Mouse (Mus musculus) hindbrain, embryonic 10.5 days (tissue): ENCODE data around the gene Arf5. TPM values are rescaled to one million over a fixed set of nuclear protein-coding genes. Genes with fewer than 3 reads are reported as not detected.

Experiments used
- DNase-seq: peaks from one replicate; pipeline ENCODE4 v3.0.0-alpha.2; 2017; ENCODE audit warnings: low spot score
- H3K27ac ChIP-seq: fragments of 300-500 bp; sonication (generic); 2 replicates; pipeline ENCODE4 v1.5.1; 2016; ENCODE audit warnings: mild to moderate bottlenecking, moderate library complexity
- H3K27me3 ChIP-seq: fragments of 300-500 bp; sonication (generic); 2 replicates; pipeline ENCODE4 v1.6.1; 2016; ENCODE audit warnings: mild to moderate bottlenecking; ENCODE audit not compliant: poor library complexity, insufficient read depth, severe bottlenecking
- H3K36me3 ChIP-seq: fragments of 300-500 bp; sonication (generic); 2 replicates; pipeline ENCODE4 v1.6.1; 2016; ENCODE audit warnings: mild to moderate bottlenecking, moderate library complexity
- H3K4me1 ChIP-seq: fragments of 300-500 bp; sonication (generic); replicated peaks from 2 replicates; pipeline ENCODE4 v1.6.1; 2016; ENCODE audit warnings: mild to moderate bottlenecking
- H3K4me3 ChIP-seq: fragments of 300-500 bp; sonication (generic); 2 replicates; pipeline ENCODE4 v1.5.1; 2016; ENCODE audit warnings: mild to moderate bottlenecking, moderate library complexity
- H3K9me3 ChIP-seq: fragments of 300-500 bp; sonication (generic); 2 replicates; pipeline ENCODE4 v1.6.1; 2016; ENCODE audit warnings: mild to moderate bottlenecking, moderate library complexity
- WGBS: fragments of 180-500 bp; shearing (Covaris S2); methylation state at CpG from one replicate; pipeline ENCODE4 v1.1.7; 2016; 5-methylcytosine and 5-hydroxymethylcytosine counted together
- polyA plus RNA-seq: library from polyadenylated mRNA; unstranded; fragments of >200 nt; fragmentation: Nextera tagmentation; extraction: Ambion mirVana; gene quantifications from 2 replicates; pipeline ENCODE4 v1.2.1, GENCODE M21; 2016

The Arf5 gene
- polyA plus RNA-seq, 1 experiment from 2014 or later: 343 TPM

- H3K9me3 ChIP-seq: no peaks in the 10 kb centered on the region
- H3K27ac ChIP-seq: no peak overlapping the region
- H3K36me3 ChIP-seq: no peaks in the 10 kb centered on the region
- no peak for DNase-seq
- H3K4me1 ChIP-seq: peaks cover 8% of the 10 kb centered on the region; the same call in 1 of the 2 replicates
- no peak overlapping the region for H3K4me3 ChIP-seq
- H3K27me3 ChIP-seq: peaks cover 39% of the 10 kb centered on the region
- 83% methylated on average over 7 of the region's 7 CpGs for WGBS
Measured at GRCm38 (mm10) chr6:28447937-28448336, 24.6 kb downstream of the Arf5 start.

GRCm38 (mm10) chr6:28449253-28449652 is 25.9 kb downstream of the Arf5 start, which contains the start of gene Pax4:
Gene Pax4, minus strand, starts transcription at chr6:28449353.
- 95% methylated on average over 2 of the region's 2 CpGs for WGBS

GRCm38 (mm10) chr6:28450481-28450880 is 27.1 kb downstream of the Arf5 start:
- no peaks in the 10 kb centered on the region for H3K9me3 ChIP-seq
- no peak overlapping the region for H3K4me3 ChIP-seq
- no peak overlapping the region for H3K27ac ChIP-seq
- peaks cover 8% of the 10 kb centered on the region; the same call in 1 of the 2 replicates for H3K4me1 ChIP-seq
- no peak for DNase-seq
- peaks cover 43% of the 10 kb centered on the region for H3K27me3 ChIP-seq
- 13% methylated on average over 5 of the region's 5 CpGs for WGBS
- no peaks in the 10 kb centered on the region for H3K36me3 ChIP-seq

More at GRCm38 (mm10) chr6:28449253-28449652, 25.9 kb downstream of the Arf5 start, which contains the start of gene Pax4:
- DNase-seq: no peak
- Histone ChIP-seq H3K36me3 (no peaks in the 10 kb centered on the region), H3K4me1 (peaks cover 8% of the 10 kb centered on the region; the same call in 1 of the 2 replicates), H3K27me3 (peaks cover 43% of the 10 kb centered on the region), H3K4me3 (no peak within 1 kb of the TSS), H3K9me3 (no peaks in the 10 kb centered on the region), H3K27ac (no peak within 1 kb of the TSS)

GRCm38 (mm10) chr6:28450977-28451376 is 27.6 kb downstream of the Arf5 start:
- H3K27me3 ChIP-seq: peaks cover 43% of the 10 kb centered on the region
- H3K36me3 ChIP-seq: no peaks in the 10 kb centered on the region
- H3K9me3 ChIP-seq: no peaks in the 10 kb centered on the region
- no peak for DNase-seq
- H3K27ac ChIP-seq: no peak overlapping the region
- peaks cover 8% of the 10 kb centered on the region; the same call in 1 of the 2 replicates for H3K4me1 ChIP-seq
- no peak overlapping the region for H3K4me3 ChIP-seq
- WGBS: 2% methylated on average over 12 of the region's 12 CpGs

- Histone ChIP-seq H3K9me3 (no peaks in the 10 kb centered on the region), H3K27me3 (no peaks in the 10 kb centered on the region; the same call in 1 of the 2 replicates), H3K36me3 (no peaks in the 10 kb centered on the region), H3K4me1 (0 out of 2 replicates have a peak, but pooled peaks cover under 1% of the 10 kb centered on the region), H3K4me3 (no peak overlapping the region), H3K27ac (no peak overlapping the region)
- no peak for DNase-seq
Measured at GRCm38 (mm10) chr6:28459221-28459668, 35.9 kb downstream of the Arf5 start.

GRCm38 (mm10) chr6:28460534-28460933 is 37.2 kb downstream of the Arf5 start:
- Histone ChIP-seq H3K27me3 (no peaks in the 10 kb centered on the region), H3K4me3 (no peak overlapping the region), H3K4me1 (peaks cover 9% of the 10 kb centered on the region; the same call in 1 of the 2 replicates), H3K9me3 (no peaks in the 10 kb centered on the region), H3K36me3 (no peaks in the 10 kb centered on the region), H3K27ac (no peak overlapping the region)
- DNase-seq: peak; percentile 56
- WGBS: 13% methylated on average over 5 of the region's 5 CpGs

GRCm38 (mm10) chr6:28464630-28465029 is 41.3 kb downstream of the Arf5 start:
- Histone ChIP-seq H3K4me3 (no peak overlapping the region), H3K36me3 (no peaks in the 10 kb centered on the region), H3K27ac (peak overlapping the region; percentile 0; the same call in 1 of the 2 replicates), H3K4me1 (peaks cover 9% of the 10 kb centered on the region; the same call in 1 of the 2 replicates), H3K27me3 (no peaks in the 10 kb centered on the region), H3K9me3 (no peaks in the 10 kb centered on the region)
- peak; percentile 22 for DNase-seq
- WGBS: 57% methylated on average over 6 of the region's 6 CpGs

GRCm38 (mm10) chr6:28470017-28470602 is 46.8 kb downstream of the Arf5 start:
- H3K4me1 ChIP-seq: no peaks in the 10 kb centered on the region
- H3K4me3 ChIP-seq: no peak overlapping the region
- no peak overlapping the region for H3K27ac ChIP-seq
- 63% methylated on average over 4 of the region's 4 CpGs for WGBS
- H3K27me3 ChIP-seq: no peaks in the 10 kb centered on the region
- H3K36me3 ChIP-seq: no peaks in the 10 kb centered on the region
- no peak for DNase-seq
- H3K9me3 ChIP-seq: no peaks in the 10 kb centered on the region

GRCm38 (mm10) chr6:28470621-28471020 is 47.3 kb downstream of the Arf5 start:
- Histone ChIP-seq H3K4me1 (no peaks in the 10 kb centered on the region), H3K27me3 (no peaks in the 10 kb centered on the region), H3K4me3 (no peak overlapping the region), H3K36me3 (no peaks in the 10 kb centered on the region), H3K27ac (no peak overlapping the region), H3K9me3 (no peaks in the 10 kb centered on the region)
- 82% methylated on average over 5 of the region's 5 CpGs for WGBS
- no peak for DNase-seq

- no peak for DNase-seq
- Histone ChIP-seq H3K27ac (no peak overlapping the region), H3K4me1 (no peaks in the 10 kb centered on the region), H3K36me3 (no peaks in the 10 kb centered on the region), H3K27me3 (no peaks in the 10 kb centered on the region), H3K9me3 (no peaks in the 10 kb centered on the region), H3K4me3 (no peak overlapping the region)
- 86% methylated on average over 9 of the region's 9 CpGs for WGBS
Measured at GRCm38 (mm10) chr6:28471284-28472035, 48.1 kb downstream of the Arf5 start.

- no peak overlapping the region for H3K27ac ChIP-seq
- H3K9me3 ChIP-seq: no peaks in the 10 kb centered on the region
- 89% methylated on average over 4 of the region's 4 CpGs for WGBS
- no peaks in the 10 kb centered on the region for H3K36me3 ChIP-seq
- H3K27me3 ChIP-seq: no peaks in the 10 kb centered on the region
- H3K4me3 ChIP-seq: no peak overlapping the region
- peaks cover 5% of the 10 kb centered on the region for H3K4me1 ChIP-seq
- DNase-seq: no peak
Measured at GRCm38 (mm10) chr6:28474211-28474610, 50.9 kb downstream of the Arf5 start.

- 87% methylated on average over 5 of the region's 5 CpGs for WGBS
- no peak for DNase-seq
- Histone ChIP-seq H3K4me1 (peaks cover 10% of the 10 kb centered on the region), H3K4me3 (no peak within 1 kb of the TSS), H3K27ac (no peak within 1 kb of the TSS), H3K27me3 (no peaks in the 10 kb centered on the region), H3K9me3 (no peaks in the 10 kb centered on the region), H3K36me3 (no peaks in the 10 kb centered on the region)
Measured at GRCm38 (mm10) chr6:28474839-28475238, 51.5 kb downstream of the Arf5 start, which contains the start of gene Snd1. Gene Snd1, plus strand, starts transcription at chr6:28475139.
